Mouse (Mus musculus) heart, embryonic 16.5 days (tissue): ENCODE measurements at regions not wholly inside any gene's neighbourhood (a gene's known extent, or its start where the extent isn't known, plus 50 kb on each side); places are given as distances from the start of the nearest gene placed in this dataset.

Experiments used
- ATAC-seq: fragments of 200-750 bp; cut with Nextera tagmentation; replicated peaks from 2 replicates; pipeline ENCODE4 v1.8.0; 2017; ENCODE audit warnings: moderate number of reproducible peaks; ENCODE audit not compliant: insufficient read depth, low FRiP score; ENCODE audit errors: extremely low read depth
- H3K27ac ChIP-seq: fragments of 300-500 bp; sonication (generic); 2 replicates; pipeline ENCODE4 v1.5.1; 2014; ENCODE audit warnings: mild to moderate bottlenecking, low read length, control low read depth, moderate library complexity
- H3K27me3 ChIP-seq: fragments of 300-500 bp; sonication (generic); 2 replicates; pipeline ENCODE4 v1.6.1; 2014; ENCODE audit warnings: low read length, mixed read lengths; ENCODE audit not compliant: control insufficient read depth, insufficient read depth
- H3K36me3 ChIP-seq: fragments of 300-500 bp; sonication (generic); 2 replicates; pipeline ENCODE4 v1.6.1; 2014; ENCODE audit not compliant: control insufficient read depth, insufficient read depth
- H3K4me1 ChIP-seq: fragments of 300-500 bp; sonication (generic); 2 replicates; pipeline ENCODE4 v1.6.1; 2014; ENCODE audit warnings: low read length, mixed read lengths; ENCODE audit not compliant: control insufficient read depth, insufficient read depth
- H3K4me2 ChIP-seq: fragments of 300-500 bp; sonication (generic); 2 replicates; pipeline ENCODE4 v1.6.1; 2014; ENCODE audit warnings: low read depth, mild to moderate bottlenecking, control low read depth, low read length
- H3K4me3 ChIP-seq: fragments of 300-500 bp; sonication (generic); 2 replicates; pipeline ENCODE4 v1.5.1; 2014; ENCODE audit warnings: mild to moderate bottlenecking, control low read depth, low read length
- H3K9ac ChIP-seq: fragments of 300-500 bp; sonication (generic); 2 replicates; pipeline ENCODE4 v1.6.1; 2014; ENCODE audit warnings: low read length, control low read depth
- H3K9me3 ChIP-seq: fragments of 300-500 bp; sonication (generic); replicated peaks from 2 replicates; pipeline ENCODE4 v1.6.1; 2016; ENCODE audit warnings: low read length; ENCODE audit not compliant: control insufficient read depth
- WGBS: fragments of 180-500 bp; shearing (Covaris S2); extraction: QIAGEN DNeasy Blood & Tissue Kit; methylation state at CpG from one replicate; pipeline ENCODE4 v1.1.7; 2014; 5-methylcytosine and 5-hydroxymethylcytosine counted together

DNA sequence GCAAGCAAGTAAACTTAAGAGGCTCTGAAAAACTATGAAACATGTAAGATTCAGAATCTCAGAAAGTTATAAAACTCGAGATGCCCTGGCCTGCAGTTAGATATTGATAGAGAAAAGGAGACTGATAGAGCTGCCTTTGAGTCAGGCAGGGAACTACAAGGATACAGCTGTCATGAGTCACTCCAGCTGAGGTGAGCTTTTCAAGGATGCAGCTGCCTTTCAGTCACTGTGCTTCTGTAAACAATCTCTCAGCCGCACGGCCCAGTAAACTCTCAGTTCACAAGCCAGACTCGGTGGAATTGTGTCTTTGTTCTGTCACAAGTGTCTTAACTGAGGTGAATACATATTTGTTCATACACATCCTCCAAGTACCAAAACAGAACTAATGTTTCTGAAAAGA lies 334.9 kb upstream of the Rsrc1 start:
- no peaks in the 10 kb centered on the region for H3K27me3 ChIP-seq
- H3K4me2 ChIP-seq, result no peak overlapping the region
- H3K36me3 ChIP-seq, result no peaks in the 10 kb centered on the region
- 31% methylated on average over 4 of the region's 4 CpGs for WGBS
- H3K9me3 ChIP-seq, result no peaks in the 10 kb centered on the region
- H3K9ac ChIP-seq, result no peak overlapping the region
- no peak overlapping the region for H3K4me3 ChIP-seq
- no peaks in the 10 kb centered on the region for H3K4me1 ChIP-seq
- H3K27ac ChIP-seq, result no peak overlapping the region
- ATAC-seq, result no peak

DNA sequence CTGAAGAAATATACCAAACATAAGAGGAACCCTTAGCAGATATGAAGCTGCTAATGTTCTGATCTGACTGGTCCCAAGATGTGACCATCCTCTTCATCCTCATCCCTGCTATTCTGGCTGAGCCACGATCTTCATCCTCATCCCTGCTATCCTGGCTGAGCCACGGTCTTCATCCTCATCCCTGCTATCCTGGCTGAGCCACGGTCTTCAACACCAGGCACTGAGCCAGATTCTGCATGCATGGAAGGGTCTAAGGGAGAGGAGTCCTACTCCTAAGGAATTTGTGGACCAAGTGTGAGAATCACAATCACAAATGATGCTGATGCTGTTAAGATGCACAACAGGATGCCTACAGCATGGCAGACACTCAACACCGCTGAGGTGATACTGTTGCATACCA lies 331.9 kb upstream of the Rsrc1 start:
- Histone ChIP-seq H3K9me3 (no peaks in the 10 kb centered on the region), H3K9ac (no peak overlapping the region), H3K27me3 (no peaks in the 10 kb centered on the region), H3K4me3 (no peak overlapping the region), H3K4me1 (no peaks in the 10 kb centered on the region), H3K36me3 (no peaks in the 10 kb centered on the region), H3K27ac (no peak overlapping the region), H3K4me2 (no peak overlapping the region)
- 78% methylated on average over 4 of the region's 4 CpGs for WGBS
- ATAC-seq, result no peak

DNA sequence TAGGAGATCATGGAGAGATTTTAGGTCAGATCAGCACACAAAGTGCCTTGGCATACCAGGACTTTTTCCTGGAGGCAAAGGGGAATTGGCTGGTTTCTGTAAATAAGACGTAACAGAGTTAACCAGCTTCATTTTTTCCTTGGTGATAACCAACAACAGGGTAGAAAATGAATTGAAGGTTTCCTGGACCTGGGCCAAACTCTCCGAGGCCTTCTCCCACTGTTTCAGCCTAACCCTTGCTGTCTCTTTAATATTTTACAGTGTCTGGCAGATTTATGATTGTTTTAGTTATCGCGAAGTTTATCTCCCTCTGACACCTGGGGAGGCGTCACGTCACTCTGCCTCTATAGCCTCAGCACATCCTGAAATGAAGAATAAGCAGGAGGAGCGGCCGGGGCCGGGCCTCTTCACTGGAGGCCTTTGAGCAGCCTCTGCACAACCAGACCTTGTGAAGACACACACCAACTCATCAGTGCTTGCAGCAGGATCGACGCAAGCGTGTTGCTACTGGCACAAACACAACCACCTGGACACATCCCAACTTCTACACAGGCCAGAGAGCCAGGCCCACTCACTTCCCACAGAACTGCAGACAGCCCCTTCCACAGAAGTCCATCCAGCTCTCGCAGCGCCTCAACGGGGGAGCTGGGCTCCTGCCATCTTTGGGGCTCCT lies 331.0 kb upstream of the Rsrc1 start:
- no peaks in the 10 kb centered on the region for H3K27me3 ChIP-seq
- 66% methylated on average over 15 of the region's 15 CpGs for whole genome bisulfite sequencing
- H3K36me3 ChIP-seq, result no peaks in the 10 kb centered on the region
- no peaks in the 10 kb centered on the region for H3K9me3 ChIP-seq
- H3K9ac ChIP-seq, result no peak overlapping the region
- peak overlapping the region; percentile 29; the same call in 1 of the 2 replicates for H3K4me2 ChIP-seq
- peaks cover 4% of the 10 kb centered on the region; the same call in 1 of the 2 replicates for H3K4me1 ChIP-seq
- ATAC-seq, result peak; percentile 60; the same call in 1 of the 2 replicates
- no peak overlapping the region for H3K4me3 ChIP-seq
- H3K27ac ChIP-seq, result no peak overlapping the region

DNA sequence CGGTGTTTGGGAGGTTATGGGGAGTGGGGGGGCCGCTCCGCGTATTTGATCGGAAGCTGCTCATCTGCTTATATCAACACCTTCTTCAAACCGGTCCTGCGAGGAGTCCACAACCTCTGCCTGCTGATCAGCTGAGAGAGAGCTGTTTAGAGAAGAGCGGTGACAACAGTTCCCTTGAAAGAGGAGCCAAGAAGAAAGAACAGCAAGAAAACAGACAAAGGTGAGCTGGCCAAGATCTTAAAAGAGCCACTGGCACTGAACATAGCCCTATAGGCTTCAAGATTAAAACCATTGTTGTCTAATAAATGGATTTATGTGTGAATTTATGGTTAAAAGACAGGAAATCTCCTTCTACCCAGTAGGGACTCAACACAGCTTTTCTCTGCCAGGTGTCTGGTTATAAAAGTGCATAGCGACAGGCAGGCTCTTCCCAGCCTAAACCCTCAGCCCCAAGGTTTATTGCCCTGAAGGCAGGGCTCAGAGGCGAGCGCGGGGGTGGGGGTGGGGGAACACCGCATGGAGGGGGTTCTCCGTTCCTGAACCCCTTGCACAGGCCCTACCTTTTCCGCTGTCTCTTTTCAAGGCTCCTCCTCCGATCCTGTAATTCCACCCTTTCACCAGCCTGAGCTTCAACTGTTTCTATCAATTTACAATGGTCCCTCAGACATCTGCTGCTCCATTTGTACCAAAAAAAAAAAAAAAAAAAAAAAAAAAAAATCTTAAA lies 330.3 kb upstream of the Rsrc1 start:
- WGBS, result 58% methylated on average over 16 of the region's 16 CpGs
- ATAC-seq, result no peak
- no peaks in the 10 kb centered on the region for H3K27me3 ChIP-seq
- H3K4me1 ChIP-seq, result peaks cover 5% of the 10 kb centered on the region; the same call in 1 of the 2 replicates
- H3K4me2 ChIP-seq, result peak overlapping the region; percentile 29; the same call in 1 of the 2 replicates
- no peaks in the 10 kb centered on the region for H3K9me3 ChIP-seq
- no peak overlapping the region for H3K9ac ChIP-seq
- H3K27ac ChIP-seq, result no peak overlapping the region
- no peak overlapping the region for H3K4me3 ChIP-seq
- H3K36me3 ChIP-seq, result no peaks in the 10 kb centered on the region

DNA sequence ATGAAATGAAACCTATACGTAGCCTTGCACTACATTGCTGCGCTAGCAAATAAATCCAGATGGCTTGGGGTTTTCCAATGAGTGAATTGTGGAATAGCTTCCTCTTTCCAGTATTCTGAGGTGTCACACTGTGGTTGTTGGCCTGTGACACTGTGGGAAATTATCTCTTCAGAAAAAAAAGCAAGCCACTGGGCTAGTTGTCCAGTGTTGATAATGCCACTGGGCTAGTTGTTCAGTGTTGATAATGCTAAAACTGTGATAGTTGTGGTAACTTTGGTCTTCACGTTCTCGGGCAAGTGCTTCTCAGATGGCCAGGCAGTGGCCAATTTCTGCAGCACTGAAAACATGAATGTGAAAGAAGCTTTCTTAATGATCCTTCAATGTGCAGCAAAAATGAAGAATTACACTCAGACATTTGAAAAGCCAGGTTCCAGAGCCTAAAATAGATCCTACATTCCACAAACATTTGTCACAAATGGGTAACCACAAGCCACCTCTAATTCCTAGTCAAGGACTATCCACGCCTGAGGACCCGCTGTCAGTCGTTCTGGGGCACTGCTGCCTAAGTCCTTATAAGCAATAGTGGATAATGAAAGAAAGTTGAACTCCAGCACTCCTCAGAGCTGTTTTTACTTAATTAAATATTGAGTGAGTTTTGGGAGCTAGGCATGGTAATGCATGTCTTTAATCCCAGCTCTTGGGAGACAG lies 328.9 kb upstream of the Rsrc1 start:
- Histone ChIP-seq H3K4me1 (peaks cover 12% of the 10 kb centered on the region), H3K4me2 (no peak overlapping the region), H3K4me3 (no peak overlapping the region), H3K9me3 (no peaks in the 10 kb centered on the region), H3K9ac (no peak overlapping the region), H3K27ac (no peak overlapping the region), H3K27me3 (no peaks in the 10 kb centered on the region), H3K36me3 (no peaks in the 10 kb centered on the region)
- 68% methylated on average over 7 of the region's 7 CpGs for WGBS
- no peak for ATAC-seq

DNA sequence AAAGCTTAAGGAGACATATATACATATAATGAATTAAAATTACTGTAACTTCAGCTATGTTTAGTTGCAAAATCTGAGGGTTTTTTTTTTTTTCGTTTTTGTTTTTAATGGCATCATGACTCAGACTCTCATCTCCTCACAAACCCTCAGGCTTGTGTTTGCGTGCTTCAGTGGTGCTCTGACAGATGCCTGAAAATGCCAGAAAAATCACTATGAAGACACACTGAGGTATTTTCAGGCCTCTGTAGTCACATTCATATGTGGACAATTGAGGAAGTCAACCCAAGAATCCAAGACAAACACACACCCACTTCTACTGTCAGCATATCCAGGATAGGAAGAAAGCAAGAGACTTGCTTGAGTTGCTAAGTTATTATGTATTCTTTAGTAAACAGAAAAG lies 327.2 kb upstream of the Rsrc1 start:
- WGBS, result 89% methylated on average over 2 of the region's 2 CpGs
- H3K4me1 ChIP-seq, result peaks cover 12% of the 10 kb centered on the region
- H3K9ac ChIP-seq, result no peak overlapping the region
- ATAC-seq, result no peak
- no peak overlapping the region for H3K4me3 ChIP-seq
- H3K27me3 ChIP-seq, result no peaks in the 10 kb centered on the region
- no peak overlapping the region for H3K27ac ChIP-seq
- no peaks in the 10 kb centered on the region for H3K9me3 ChIP-seq
- H3K36me3 ChIP-seq, result no peaks in the 10 kb centered on the region
- H3K4me2 ChIP-seq, result no peak overlapping the region

DNA sequence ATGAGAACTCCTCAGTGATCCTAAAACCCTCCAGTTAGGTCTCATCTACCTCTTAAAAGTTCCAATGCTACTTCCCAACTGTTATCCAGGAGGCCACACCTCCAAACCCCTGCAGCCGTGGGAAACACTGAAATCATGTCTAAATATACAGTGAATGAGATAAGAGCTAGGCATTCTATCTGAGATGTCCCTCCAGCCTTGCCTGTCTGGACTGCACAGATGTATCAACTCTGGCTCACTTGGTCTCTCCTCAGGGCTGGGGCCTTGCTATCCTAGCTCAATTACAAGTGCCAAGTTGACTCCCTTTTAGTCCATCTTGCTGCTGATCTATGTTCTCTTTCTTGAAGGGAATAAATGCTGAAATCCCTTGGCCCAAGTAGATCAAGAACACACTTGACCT lies 326.3 kb upstream of the Rsrc1 start:
- Histone ChIP-seq H3K9me3 (no peaks in the 10 kb centered on the region), H3K27ac (no peak overlapping the region), H3K4me3 (no peak overlapping the region), H3K4me1 (peaks cover 12% of the 10 kb centered on the region), H3K9ac (no peak overlapping the region), H3K36me3 (no peaks in the 10 kb centered on the region), H3K4me2 (no peak overlapping the region), H3K27me3 (no peaks in the 10 kb centered on the region)
- WGBS, result 19% methylated on average over 1 of the region's 1 CpGs
- no peak for ATAC-seq

DNA sequence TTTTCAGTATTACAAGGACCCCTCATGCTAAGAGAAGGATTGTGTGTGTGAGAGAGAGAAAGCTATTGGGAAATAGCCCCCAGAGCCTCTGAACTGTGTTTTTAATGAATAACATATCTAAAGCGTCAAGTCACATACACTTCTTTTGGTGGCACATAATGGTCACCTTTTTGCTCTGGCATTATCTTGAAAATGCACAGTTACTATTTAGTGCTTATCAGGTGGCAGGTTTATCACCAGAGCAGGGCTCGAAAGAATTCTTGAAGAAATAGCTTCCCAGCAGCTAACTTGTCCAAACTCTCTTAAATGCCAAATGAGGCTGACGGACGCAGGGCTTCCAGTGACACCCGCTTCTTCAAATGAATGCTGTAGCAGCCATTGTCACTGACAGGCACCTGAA lies 324.7 kb upstream of the Rsrc1 start:
- 36% methylated on average over 5 of the region's 5 CpGs for WGBS

DNA sequence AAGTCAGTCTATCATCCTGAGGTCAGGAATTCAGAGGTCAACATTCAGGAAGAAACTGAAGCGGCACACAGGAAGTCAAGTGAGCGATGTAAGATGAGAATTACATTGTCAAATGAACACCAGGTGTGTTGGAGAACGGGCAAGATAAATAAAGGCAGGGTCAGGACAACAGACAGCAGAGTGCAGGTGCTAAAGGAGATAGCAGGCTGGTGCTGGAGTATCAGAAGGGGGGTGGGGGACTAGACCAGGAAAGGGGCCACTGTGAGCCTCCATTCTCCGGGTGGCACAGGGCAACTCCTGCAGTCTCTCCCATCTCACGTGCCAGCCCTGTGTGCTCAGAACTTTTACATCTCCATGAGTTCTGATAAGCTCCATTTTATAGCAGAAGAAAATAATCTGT lies 320.6 kb upstream of the Rsrc1 start:
- no peaks in the 10 kb centered on the region for H3K9me3 ChIP-seq
- no peak for ATAC-seq
- peaks cover 16% of the 10 kb centered on the region for H3K4me1 ChIP-seq
- H3K9ac ChIP-seq, result no peak overlapping the region
- H3K27ac ChIP-seq, result no peak overlapping the region
- no peaks in the 10 kb centered on the region for H3K36me3 ChIP-seq
- no peak overlapping the region for H3K4me2 ChIP-seq
- H3K4me3 ChIP-seq, result no peak overlapping the region
- H3K27me3 ChIP-seq, result no peaks in the 10 kb centered on the region
- 43% methylated on average over 5 of the region's 5 CpGs for WGBS

More for the DNA sequence above, 324.7 kb upstream of the Rsrc1 start:
- no peak overlapping the region; the same call in 1 of the 2 replicates for H3K27ac ChIP-seq
- ATAC-seq, result no peak
- no peak overlapping the region for H3K9ac ChIP-seq
- H3K27me3 ChIP-seq, result no peaks in the 10 kb centered on the region
- no peaks in the 10 kb centered on the region for H3K36me3 ChIP-seq
- no peak overlapping the region for H3K4me3 ChIP-seq
- H3K9me3 ChIP-seq, result no peaks in the 10 kb centered on the region
- peaks cover 19% of the 10 kb centered on the region for H3K4me1 ChIP-seq
- H3K4me2 ChIP-seq, result no peak overlapping the region
